ENCODE assay signal across 7 mouse cellular contexts in the genomic region with DNA sequence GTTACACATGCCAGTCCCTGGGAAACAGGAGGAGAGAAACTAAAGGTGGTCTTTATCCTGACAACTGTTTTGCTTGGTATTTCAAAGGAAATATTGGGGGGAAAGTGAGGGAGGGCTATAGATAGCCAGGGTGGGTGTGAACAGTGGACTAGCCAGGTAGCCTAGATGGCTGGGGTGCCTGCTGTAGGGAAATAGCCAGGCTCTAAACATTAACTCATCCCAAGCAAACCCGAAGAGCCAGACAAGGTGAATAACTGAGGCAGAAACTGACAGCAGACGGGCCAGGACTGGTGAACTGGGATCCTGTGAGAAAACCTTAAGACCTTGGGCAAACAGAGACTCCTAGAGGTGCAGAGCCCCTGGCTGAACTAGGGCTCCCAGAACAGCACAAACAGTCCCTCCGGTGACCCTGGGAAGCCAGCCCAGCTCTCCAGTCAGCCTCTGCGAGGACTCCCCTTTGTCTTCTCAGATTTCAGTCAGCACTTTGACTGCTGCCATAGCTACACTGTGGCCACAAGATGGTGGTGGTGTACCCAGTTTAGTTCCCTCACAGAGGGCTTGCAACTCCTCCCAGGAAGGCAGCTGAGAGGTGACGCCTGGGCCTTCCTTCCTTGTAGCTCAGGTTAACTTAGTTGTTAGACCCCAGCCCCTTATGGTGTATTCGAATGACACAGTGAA. TPM values are rescaled to one million over a fixed set of nuclear protein-coding genes. Genes with fewer than 3 reads are reported as not detected.
DNase-seq lines count a peak whose midpoint lies in the region; ATAC-seq and TF ChIP-seq lines count a peak whose summit lies in the region.

No protein-coding gene starts in this region.

- no peak for TF ChIP-seq POLR2A in cortical plate, adult 2 months (IDR thresholded peaks at IDR 0.05; ENCODE audit: extremely low read depth, insufficient read depth, low read length)

- intact Hi-C loops in left cerebral cortex, adult 2 months (cut with DNase I): loop anchor here (1.0 to 5.0 kb wide), 4 partner anchors 37 to 403 kb away; partner anchors contain the start of gene Map4

- DNase-seq in adipocyte (ENCODE audit: low spot score): peak; percentile 87
- peak; percentile 60 for DNase-seq in gastrocnemius, postnatal 10 days
- DNase-seq in hindlimb bud, embryonic 11.5 days (ENCODE audit: extremely low spot score, low read depth, low spot score): peak; percentile 61
- peak; percentile 61 to 67 for DNase-seq in left cerebral cortex, adult 2 months (ENCODE audit: extremely low spot score in 1 of 2, low spot score in 2 of 2)
- DNase-seq in right cerebral cortex, postnatal 14 days: peak; percentile 65

- peak; percentile 96 for TF ChIP-seq CTCF in cortical plate, adult 2 months (IDR thresholded peaks at IDR 0.05; ENCODE audit: extremely low read depth, insufficient read depth, low read length)
- TF ChIP-seq CTCF in left cerebral cortex, adult 2 months (IDR thresholded peaks at IDR 0.05): peak; percentile 83

- peak; percentile 92 for ATAC-seq in megakaryocyte, adult 5-6 weeks (ENCODE audit: poor library complexity, severe bottlenecking)

- H3K27ac ChIP-seq in cortical plate, adult 2 months (ENCODE audit: insufficient read depth, low read length): no peak overlapping the region
- peak overlapping the region; percentile 37; the same call in 1 of the 2 replicates for H3K27ac ChIP-seq in left cerebral cortex, adult 2 months

- no peak overlapping the region for H3K4me3 ChIP-seq in cortical plate, adult 2 months (ENCODE audit: insufficient read depth, low read length)
- no peak overlapping the region for H3K4me3 ChIP-seq in left cerebral cortex, adult 2 months

- no peaks in the 10 kb centered on the region for H3K4me1 ChIP-seq in cortical plate, adult 2 months (ENCODE audit: control insufficient read depth, insufficient read depth, low read length)

RNA-seq across cellular contexts. Expression of gene Cdc25a, which starts 19.2 kb away (rescaled TPM):
- polyA plus RNA-seq in cortical plate, adult 2 months (2012; rRNA removed): 3.0 and 3.7 TPM in 2 replicates
- 1 to 10 TPM; 6.2 to 9.2 TPM for total RNA-seq in gastrocnemius, postnatal 10 days (2021)
- total RNA-seq in left cerebral cortex, adult 2 months (2021): 1 to 10 TPM; 5.5 to 6.9 TPM
- total RNA-seq in megakaryocyte, adult 5-6 weeks (2015): 12.7 and 13.5 TPM in 2 replicates
- total RNA-seq in megakaryocyte, adult 5-6 weeks (2017): 17.3 and 21.2 TPM in 2 replicates

RNA-seq across cellular contexts. Expression of gene Map4, which starts 36.7 kb away (rescaled TPM):
- 337 and 346 TPM in 2 replicates for polyA plus RNA-seq in cortical plate, adult 2 months (2012; rRNA removed)
- total RNA-seq in gastrocnemius, postnatal 10 days (2021): 100 to 1,000 TPM; 466 to 507 TPM
- 100 to 1,000 TPM; 365 to 381 TPM for total RNA-seq in left cerebral cortex, adult 2 months (2021)
- total RNA-seq in megakaryocyte, adult 5-6 weeks (2015): 74.3 and 82.8 TPM in 2 replicates
- 50.0 and 55.3 TPM in 2 replicates for total RNA-seq in megakaryocyte, adult 5-6 weeks (2017)

RNA-seq across cellular contexts. Expression of gene Camp, which starts 45.1 kb away (rescaled TPM):
- 0.21 TPM in 1 of 2 replicates, not detected in the other for polyA plus RNA-seq in cortical plate, adult 2 months (2012; rRNA removed)
- total RNA-seq in gastrocnemius, postnatal 10 days (2021): 1 to 10 TPM in 1 of 2 experiments, not detected in 1; 7.8 TPM
- not detected for total RNA-seq in left cerebral cortex, adult 2 months (2021)
- 1,595 and 1,972 TPM in 2 replicates for total RNA-seq in megakaryocyte, adult 5-6 weeks (2015)
- total RNA-seq in megakaryocyte, adult 5-6 weeks (2017): 1,104 and 1,348 TPM in 2 replicates

Comparison
In these comparisons a context has a peak if more than half of its experiments do, and no peak if none do; other contexts are left out.
1. RNA of gene Map4, which starts 36.7 kb away (total RNA-seq): 466 to 507 TPM in gastrocnemius, postnatal 10 days and 365 to 381 TPM in left cerebral cortex, adult 2 months; 50.0 to 82.8 TPM in megakaryocyte, adult 5-6 weeks; every median in the first group is over 4 times any median in the second.
2. RNA of gene Camp, which starts 45.1 kb away (total RNA-seq): 1,104 to 1,972 TPM in megakaryocyte, adult 5-6 weeks; 7.8 TPM in gastrocnemius, postnatal 10 days and not detected in left cerebral cortex, adult 2 months; every median in the first group is over 100 times any median in the second.
3. Peak in every context shown above with its lines, with median percentiles within 50 percentile points of each other: DNase-seq.